ENCODE assay signal across 8 mouse cellular contexts in the genomic region with DNA sequence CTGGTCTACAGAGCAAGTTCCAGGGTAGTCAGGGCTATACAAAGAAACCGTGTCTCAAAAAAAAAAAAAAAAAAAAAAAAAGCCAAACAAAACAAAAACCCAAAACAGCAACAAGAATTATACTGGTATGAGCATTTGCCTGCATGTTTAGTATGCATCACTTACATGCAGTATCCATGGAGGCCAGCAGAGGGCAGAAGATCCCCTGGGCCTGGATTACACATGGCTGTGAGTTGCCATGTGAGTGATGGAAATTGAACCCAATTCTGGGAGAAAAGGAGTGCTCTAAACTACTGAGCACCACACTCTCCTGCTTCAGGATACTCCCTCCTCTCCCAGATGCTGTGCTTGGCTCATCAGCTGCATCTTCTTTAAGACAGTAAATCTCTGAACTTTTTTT. TPM values are rescaled to one million over a fixed set of nuclear protein-coding genes. Genes with fewer than 3 reads are reported as not detected.
DNase-seq lines count a peak whose midpoint lies in the region; ATAC-seq and TF ChIP-seq lines count a peak whose summit lies in the region.

No protein-coding gene starts in this region.

- H3K4me1 ChIP-seq in forebrain, embryonic 10.5 days, result peaks cover 14% of the 10 kb centered on the region
- H3K4me1 ChIP-seq in forebrain, embryonic 13.5 days, result peaks cover 17% of the 10 kb centered on the region
- peaks cover 4% of the 10 kb centered on the region for H3K4me1 ChIP-seq in bone marrow macrophage, adult 2 months (ENCODE audit: control insufficient read depth, insufficient read depth, low read length)

- H3K4me2 ChIP-seq in forebrain, embryonic 13.5 days, result no peak overlapping the region

- TF ChIP-seq CTCF in bone marrow macrophage, adult 2 months (IDR thresholded peaks at IDR 0.05; ENCODE audit: low read depth, low read length), result peak; percentile 54

- H3K9ac ChIP-seq in forebrain, embryonic 13.5 days, result no peak overlapping the region

- H3K4me3 ChIP-seq in forebrain, embryonic 10.5 days, result no peak overlapping the region
- H3K4me3 ChIP-seq in forebrain, embryonic 13.5 days, result no peak overlapping the region
- no peak overlapping the region for H3K4me3 ChIP-seq in bone marrow macrophage, adult 2 months (ENCODE audit: insufficient read depth, low read length)

- H3K9me3 ChIP-seq in forebrain, embryonic 10.5 days, result no peaks in the 10 kb centered on the region
- no peaks in the 10 kb centered on the region for H3K9me3 ChIP-seq in forebrain, embryonic 13.5 days (replicated peaks)

- H3K27me3 ChIP-seq in forebrain, embryonic 10.5 days (ENCODE audit: poor library complexity, severe bottlenecking), result no peaks in the 10 kb centered on the region
- no peaks in the 10 kb centered on the region for H3K27me3 ChIP-seq in forebrain, embryonic 13.5 days

- DNase-seq in forebrain, embryonic 10.5 days (ENCODE audit: extremely low spot score, low spot score), result peak; percentile 60
- peak; percentile 79 to 84 for DNase-seq in B cell, adult 2 months
- peak; percentile 66 for DNase-seq in forelimb bud, embryonic 11.5 days (ENCODE audit: low read depth, low spot score)
- DNase-seq in kidney, postnatal 4 days, result peak; percentile 85
- peak; percentile 80 for DNase-seq in lung, postnatal 14 days
- DNase-seq in spleen, postnatal 10 days (ENCODE audit: low spot score in 2 of 2), result peak; percentile 63 to 81

- TF ChIP-seq POLR2A in bone marrow macrophage, adult 2 months (IDR thresholded peaks at IDR 0.05; ENCODE audit: borderline replicate concordance, low read depth, low read length), result no peak

- H3K27ac ChIP-seq in forebrain, embryonic 10.5 days, result no peak overlapping the region
- H3K27ac ChIP-seq in forebrain, embryonic 13.5 days, result no peak overlapping the region
- no peak overlapping the region for H3K27ac ChIP-seq in bone marrow macrophage, adult 2 months (ENCODE audit: insufficient read depth, low read depth, low read length)

- peaks cover 31% of the 10 kb centered on the region for H3K36me3 ChIP-seq in forebrain, embryonic 10.5 days (replicated peaks)
- H3K36me3 ChIP-seq in forebrain, embryonic 13.5 days (ENCODE audit: poor library complexity, severe bottlenecking), result peaks cover 9% of the 10 kb centered on the region; the same call in 1 of the 2 replicates

- 50% methylated on average over 1 of the region's 1 CpGs for WGBS in forebrain, embryonic 10.5 days
- WGBS in forebrain, embryonic 13.5 days, result 0% methylated on average over 1 of the region's 1 CpGs

- no peak for ATAC-seq in forebrain, embryonic 13.5 days

RNA-seq across cellular contexts. Expression of gene Rnf185, which starts 4.2 kb away (rescaled TPM):
- 39.6 and 42.4 TPM in 2 replicates for polyA plus RNA-seq in forebrain, embryonic 10.5 days (2016; fragmentation: Nextera tagmentation; extraction: Ambion mirVana)
- polyA plus RNA-seq in forebrain, embryonic 13.5 days (2015; fragmentation: Nextera tagmentation; extraction: Ambion mirVana), result 40.6 and 46.2 TPM in 2 replicates
- 22.3 and 24.3 TPM in 2 replicates for polyA plus RNA-seq in bone marrow macrophage, adult 2 months (2012; ENCODE audit: insufficient read depth, insufficient read length, missing spikeins)

RNA-seq across cellular contexts. Expression of gene Pla2g3, which starts 31.7 kb away (rescaled TPM):
- polyA plus RNA-seq in forebrain, embryonic 10.5 days (2016; fragmentation: Nextera tagmentation; extraction: Ambion mirVana), result 1.4 TPM in 2 replicates
- polyA plus RNA-seq in forebrain, embryonic 13.5 days (2015; fragmentation: Nextera tagmentation; extraction: Ambion mirVana), result 0.44 and 0.58 TPM in 2 replicates
- not detected in 2 replicates for polyA plus RNA-seq in bone marrow macrophage, adult 2 months (2012; ENCODE audit: insufficient read depth, insufficient read length, missing spikeins)

RNA-seq across cellular contexts. Expression of gene Limk2, which starts 47.4 kb away (rescaled TPM):
- polyA plus RNA-seq in forebrain, embryonic 10.5 days (2016; fragmentation: Nextera tagmentation; extraction: Ambion mirVana), result 42.8 and 43.1 TPM in 2 replicates
- 75.6 and 81.3 TPM in 2 replicates for polyA plus RNA-seq in forebrain, embryonic 13.5 days (2015; fragmentation: Nextera tagmentation; extraction: Ambion mirVana)
- polyA plus RNA-seq in bone marrow macrophage, adult 2 months (2012; ENCODE audit: insufficient read depth, insufficient read length, missing spikeins), result 20.8 and 20.9 TPM in 2 replicates

RNA-seq across cellular contexts. Expression of gene Inpp5j, which starts 48.3 kb away (rescaled TPM):
- 0.20 and 0.21 TPM in 2 replicates for polyA plus RNA-seq in forebrain, embryonic 10.5 days (2016; fragmentation: Nextera tagmentation; extraction: Ambion mirVana)
- 1.1 and 1.5 TPM in 2 replicates for polyA plus RNA-seq in forebrain, embryonic 13.5 days (2015; fragmentation: Nextera tagmentation; extraction: Ambion mirVana)
- polyA plus RNA-seq in bone marrow macrophage, adult 2 months (2012; ENCODE audit: insufficient read depth, insufficient read length, missing spikeins), result 1.1 and 1.2 TPM in 2 replicates

RNA-seq across cellular contexts. Expression of gene Selenom, which starts 58.1 kb away (rescaled TPM):
- 36.1 and 37.9 TPM in 2 replicates for polyA plus RNA-seq in forebrain, embryonic 10.5 days (2016; fragmentation: Nextera tagmentation; extraction: Ambion mirVana)
- 28.2 and 30.3 TPM in 2 replicates for polyA plus RNA-seq in forebrain, embryonic 13.5 days (2015; fragmentation: Nextera tagmentation; extraction: Ambion mirVana)
- 24.5 and 31.8 TPM in 2 replicates for polyA plus RNA-seq in bone marrow macrophage, adult 2 months (2012; ENCODE audit: insufficient read depth, insufficient read length, missing spikeins)
